Mouse (Mus musculus) testis, adult 2 months (tissue): Measurements from ENCODE around the gene Itga11.

Experiments
- CTCF ChIP-seq: fragments of 200-500 bp; IDR thresholded peaks from 2 replicates; pipeline ENCODE4 v1.5.1; 2012; ENCODE audit warnings: low read depth, mild to moderate bottlenecking, inconsistent platforms, low read length, moderate library complexity; ENCODE audit not compliant: control insufficient read depth, insufficient read depth, insufficient replicate concordance
- POLR2A ChIP-seq: fragments of 200-500 bp; IDR thresholded peaks from 2 replicates; pipeline ENCODE4 v1.6.1; 2012; ENCODE audit warnings: low read depth, mild to moderate bottlenecking, inconsistent platforms, low read length, moderate library complexity; ENCODE audit not compliant: control insufficient read depth

GRCm38 (mm10) chr9:62821811-62822210 is 144.2 kb downstream of the Itga11 start:
- TF ChIP-seq CTCF (no peak), POLR2A (no peak)
